Mouse (Mus musculus) heart, adult 10 weeks (tissue): ENCODE results near the gene Gm21936. TPM values are rescaled to one million over a fixed set of nuclear protein-coding genes. Genes with fewer than 3 reads are reported as not detected.

ENCODE experiments used
- polyA plus RNA-seq: library from polyadenylated mRNA; stranded (reverse); fragments of 350-450 nt; fragmentation: Illumina TruSeq; extraction: RNeasy Lipid Tissue Mini Kit (QIAGEN cat#74804); gene quantifications from one replicate; pipeline ENCODE4 v1.2.3, GENCODE M21; 2014; ENCODE audit warnings: low read depth, low replicate concordance

Gene Gm21936
- polyA plus RNA-seq, result not detected

DNA sequence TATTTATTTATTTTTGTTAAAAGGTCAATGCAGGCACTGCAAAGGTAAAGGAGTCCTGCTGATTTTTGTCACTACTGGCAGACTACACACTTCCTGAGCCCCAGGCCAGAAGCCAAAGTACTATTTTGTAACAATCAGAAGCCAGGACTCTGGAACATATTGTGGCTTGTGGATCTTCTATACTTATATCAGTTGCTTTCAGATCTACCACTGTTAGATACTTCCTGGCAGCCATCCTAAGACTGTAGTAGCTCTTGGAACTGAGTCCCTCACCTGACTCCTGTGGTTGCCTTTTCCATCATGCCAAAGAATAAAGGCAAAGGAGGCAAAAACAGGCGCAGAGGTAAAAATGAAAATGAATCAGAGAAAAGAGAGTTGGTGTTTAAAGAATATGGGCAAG lies at the start of gene Gm21936:
Gene Gm21936 (plus strand): TSS at position 301 of the 400 bp plus-strand sequence.

DNA sequence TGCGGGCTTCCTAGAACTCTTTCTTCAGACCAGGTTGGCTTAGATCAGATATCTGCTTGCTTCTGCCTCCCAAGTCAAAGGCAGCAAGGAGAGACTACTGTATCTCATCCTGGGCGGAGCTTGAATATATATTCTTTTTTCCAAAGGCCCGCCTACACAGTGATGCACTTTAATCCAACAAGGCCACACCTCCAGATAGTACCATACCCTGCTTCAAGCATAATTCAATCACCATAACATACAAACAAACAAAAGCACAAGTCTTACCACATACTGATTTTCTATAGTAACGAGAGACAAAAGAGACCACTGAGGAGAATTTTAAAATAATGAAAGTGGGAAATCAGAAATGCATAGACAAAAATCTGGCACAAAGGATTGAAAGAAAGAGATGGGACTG lies 19.7 kb upstream of the Gm21936 start, which contains the start of gene Gm21319:
Gene Gm21319 (minus strand): TSS at position 101 of the 400 bp plus-strand sequence.

DNA sequence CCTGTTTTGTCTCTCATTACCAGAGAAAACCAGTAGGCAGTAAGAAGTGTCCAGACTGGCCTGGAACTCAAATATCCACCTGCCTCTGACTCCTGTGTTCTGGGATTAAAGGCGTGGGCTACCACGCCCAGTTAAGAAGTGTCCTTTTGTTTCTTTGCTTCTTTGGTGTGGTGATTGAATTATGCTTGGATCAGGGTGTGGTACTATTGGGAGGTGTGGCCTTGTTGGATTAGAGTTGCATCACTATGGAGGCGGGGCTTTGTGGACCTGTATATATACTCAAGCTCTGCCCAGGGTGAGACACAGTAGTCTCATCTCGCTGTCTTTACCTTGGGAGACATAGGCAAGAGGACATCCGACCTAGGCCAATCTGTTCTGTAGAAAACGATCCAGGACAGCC lies 21.0 kb downstream of the Gm21936 start, which contains the start of gene BB287469:
Gene BB287469 (plus strand): TSS at position 301 of the 400 bp plus-strand sequence.

DNA sequence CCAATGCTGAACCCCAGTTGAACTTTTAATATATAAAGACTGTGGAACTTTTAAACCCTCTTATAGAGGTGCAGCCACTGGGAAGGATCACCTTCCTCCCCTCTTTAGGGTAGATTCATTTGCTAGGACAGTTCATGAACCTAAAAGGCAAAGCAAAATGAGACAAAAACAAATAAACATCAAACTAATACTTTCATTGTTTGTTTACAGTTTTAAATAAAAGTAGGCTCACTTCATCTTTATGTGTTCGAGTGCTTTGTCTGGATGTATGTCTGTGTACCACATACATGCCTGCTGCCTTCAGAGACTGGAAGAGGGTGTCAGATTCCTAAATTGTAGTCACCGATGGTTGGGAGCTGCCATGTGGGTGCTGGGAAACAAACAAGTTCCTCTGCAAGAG lies 46.9 kb downstream of the Gm21936 start, which contains the start of gene Gm2001:
Gene Gm2001 (minus strand): TSS at position 101 of the 400 bp plus-strand sequence.

Other genes starting within 250 kb of the Gm21936 start
- not detected for gene Oog1, start 192.8 kb upstream of the Gm21936 start, polyA plus RNA-seq
- gene Gm4027, start 176.6 kb upstream of the Gm21936 start, polyA plus RNA-seq, result not detected
- gene Gm16381, start 150.9 kb upstream of the Gm21936 start, polyA plus RNA-seq, result not detected
- not detected for gene Gm21319, start 19.8 kb upstream of the Gm21936 start, polyA plus RNA-seq
- not detected for gene BB287469, start 21.1 kb downstream of the Gm21936 start, polyA plus RNA-seq
- not detected for gene Gm2001, start 46.8 kb downstream of the Gm21936 start, polyA plus RNA-seq
- gene Gm2016, start 78.6 kb downstream of the Gm21936 start, polyA plus RNA-seq, result not detected
- not detected for gene Gm2022, start 99.9 kb downstream of the Gm21936 start, polyA plus RNA-seq
- gene Gm2035, start 124.3 kb downstream of the Gm21936 start, polyA plus RNA-seq, result not detected
- not detected for gene Gm2042, start 158.6 kb downstream of the Gm21936 start, polyA plus RNA-seq
- gene Gm2075, start 216.3 kb downstream of the Gm21936 start, polyA plus RNA-seq, result not detected
- gene Gm6803, start 223.3 kb downstream of the Gm21936 start, polyA plus RNA-seq, result not detected
- not detected for gene Gm2056, start 231.5 kb downstream of the Gm21936 start, polyA plus RNA-seq